Mouse (Mus musculus): ENCODE results near the gene Mta2. TPM values are rescaled to one million over a fixed set of nuclear protein-coding genes. Genes with fewer than 3 reads are reported as not detected.

Gene Mta2
- polyA plus RNA-seq, 1 experiment from 2014 or later: 126 TPM

DNA sequence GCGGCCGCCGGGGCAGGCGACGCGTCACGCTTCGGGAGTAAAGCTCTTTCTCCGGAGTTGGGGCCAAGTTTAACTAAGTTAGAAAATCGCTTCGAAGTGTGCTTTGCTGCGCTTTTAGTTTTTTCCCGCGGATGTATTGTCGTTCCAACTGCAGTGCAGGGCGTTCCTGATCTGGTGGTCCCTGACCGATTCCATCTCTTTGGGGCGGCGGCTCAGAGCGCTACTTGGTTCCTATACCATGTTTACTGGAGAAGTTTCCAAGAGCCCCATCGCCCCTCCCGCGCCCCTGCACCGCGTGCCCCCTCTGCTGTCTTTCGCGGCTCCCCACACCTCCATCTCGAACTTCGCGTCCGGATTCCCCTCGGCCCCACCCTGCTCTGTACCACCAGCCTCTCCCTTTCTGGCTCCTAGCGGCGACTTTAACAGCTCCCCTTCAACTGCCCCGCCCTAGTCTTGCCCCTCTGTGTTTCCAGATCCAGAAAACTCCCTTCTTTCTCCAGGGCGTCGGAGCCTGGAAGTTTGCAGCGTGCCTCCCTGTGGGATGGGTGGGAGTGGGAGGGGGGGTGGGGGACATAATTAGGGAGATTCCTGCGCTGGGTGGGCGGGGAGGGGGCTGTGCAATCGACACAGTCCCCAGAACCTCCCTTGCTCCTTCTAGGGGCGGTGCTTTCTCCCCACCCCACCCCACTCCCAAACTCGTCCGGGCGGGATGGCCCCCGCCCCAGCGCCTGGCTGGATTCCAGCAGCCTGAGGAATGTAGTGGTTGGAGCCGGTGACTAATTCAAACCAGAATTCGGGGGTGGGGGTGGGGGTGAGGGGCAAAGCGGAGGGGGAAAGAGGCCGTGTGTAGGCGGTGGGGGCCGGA, 48.1 kb downstream of the Mta2 start:
- Histone ChIP-seq H3K36me3 (no peaks in the 10 kb centered on the region), H3K4me2 (peak overlapping the region; percentile 68), H3K4me3 (peak overlapping the region; percentile 46), H3K27ac (replicated peaks) (peak overlapping the region; percentile 20), H3K9ac (peak overlapping the region; percentile 73), H3K27me3 (peaks cover 57% of the 10 kb centered on the region), H3K4me1 (replicated peaks) (peaks cover 44% of the 10 kb centered on the region), H3K9me3 (no peaks in the 10 kb centered on the region)
- peak; percentile 68 for ATAC-seq (ENCODE audit: low read depth)
- under 1% methylated on average over 53 of the region's 53 CpGs for WGBS

DNA sequence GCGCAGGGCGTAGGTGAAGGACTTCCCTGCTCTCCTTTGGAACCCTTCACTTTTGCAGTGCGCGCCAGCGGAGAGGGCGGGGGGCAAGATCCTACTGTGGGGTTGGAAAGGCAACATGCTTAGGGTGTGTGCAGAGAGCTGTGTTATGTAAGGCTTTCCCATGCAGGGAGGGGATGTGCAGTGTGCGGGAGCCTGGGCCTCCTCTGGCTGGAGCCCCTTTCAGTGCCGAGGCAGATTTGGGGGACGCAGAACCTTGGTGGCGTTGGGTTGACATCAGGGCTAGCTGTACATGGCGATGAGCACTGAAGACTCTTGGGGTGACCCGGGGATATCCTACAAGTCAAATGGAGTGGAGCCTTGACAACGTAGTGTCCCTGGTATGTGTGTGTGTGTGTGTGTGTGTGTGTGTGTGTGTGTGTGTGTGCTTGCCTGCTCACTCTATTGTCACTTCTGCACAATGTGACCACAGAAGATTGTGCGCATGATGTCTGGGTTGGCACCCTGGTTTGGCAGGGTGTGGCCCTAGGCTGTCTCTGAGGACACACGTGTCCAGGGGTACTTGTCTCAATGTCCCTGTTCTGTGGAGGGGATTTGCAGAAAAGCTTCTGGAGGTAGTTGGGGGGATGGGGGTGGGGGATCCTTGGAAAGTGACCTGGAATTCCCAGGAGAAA, 48.9 kb downstream of the Mta2 start:
- peaks cover 37% of the 10 kb centered on the region for H3K4me1 ChIP-seq (replicated peaks)
- H3K27ac ChIP-seq (replicated peaks): peak overlapping the region; percentile 20; the same call in 1 of the 2 replicates
- peak overlapping the region; percentile 68 for H3K4me2 ChIP-seq
- peak overlapping the region; percentile 73 for H3K9ac ChIP-seq
- ATAC-seq (ENCODE audit: low read depth): peak; percentile 66
- no peaks in the 10 kb centered on the region for H3K9me3 ChIP-seq
- H3K36me3 ChIP-seq: no peaks in the 10 kb centered on the region
- H3K27me3 ChIP-seq: peaks cover 57% of the 10 kb centered on the region
- WGBS: 17% methylated on average over 15 of the region's 15 CpGs
- peak overlapping the region; percentile 46 for H3K4me3 ChIP-seq

DNA sequence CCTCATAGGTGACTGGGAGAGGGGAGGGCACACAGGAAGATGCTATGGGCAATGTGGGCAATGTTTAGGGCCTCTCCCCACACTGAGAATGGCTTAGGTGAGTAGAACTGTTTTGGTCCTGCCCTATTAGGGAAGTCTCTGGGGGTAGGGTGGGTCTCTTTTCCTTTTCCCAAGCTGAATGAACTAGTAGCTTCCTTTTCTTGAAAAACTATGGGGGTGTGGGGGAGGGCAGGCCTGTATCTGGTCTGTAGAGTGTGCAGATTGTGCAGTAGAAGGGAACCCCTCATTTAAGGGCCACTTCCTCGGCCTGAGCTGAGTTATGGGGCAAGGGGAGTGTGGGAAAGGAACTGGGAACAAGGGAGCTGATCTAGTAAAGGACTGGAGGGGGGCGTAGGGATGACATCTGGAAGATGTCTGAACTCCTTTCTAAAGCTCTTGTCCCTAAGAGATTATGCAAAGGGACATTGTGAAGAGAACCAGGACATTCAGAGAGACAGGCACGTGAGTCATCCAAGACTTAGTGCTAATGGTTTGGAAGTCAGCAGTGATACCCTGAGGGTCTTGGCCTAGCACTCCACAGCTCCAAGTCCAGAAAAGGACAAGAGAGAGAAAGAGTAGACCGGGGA, 49.7 kb downstream of the Mta2 start:
- no peaks in the 10 kb centered on the region for H3K9me3 ChIP-seq
- H3K27me3 ChIP-seq: peaks cover 57% of the 10 kb centered on the region
- peaks cover 34% of the 10 kb centered on the region for H3K4me1 ChIP-seq (replicated peaks)

DNA sequence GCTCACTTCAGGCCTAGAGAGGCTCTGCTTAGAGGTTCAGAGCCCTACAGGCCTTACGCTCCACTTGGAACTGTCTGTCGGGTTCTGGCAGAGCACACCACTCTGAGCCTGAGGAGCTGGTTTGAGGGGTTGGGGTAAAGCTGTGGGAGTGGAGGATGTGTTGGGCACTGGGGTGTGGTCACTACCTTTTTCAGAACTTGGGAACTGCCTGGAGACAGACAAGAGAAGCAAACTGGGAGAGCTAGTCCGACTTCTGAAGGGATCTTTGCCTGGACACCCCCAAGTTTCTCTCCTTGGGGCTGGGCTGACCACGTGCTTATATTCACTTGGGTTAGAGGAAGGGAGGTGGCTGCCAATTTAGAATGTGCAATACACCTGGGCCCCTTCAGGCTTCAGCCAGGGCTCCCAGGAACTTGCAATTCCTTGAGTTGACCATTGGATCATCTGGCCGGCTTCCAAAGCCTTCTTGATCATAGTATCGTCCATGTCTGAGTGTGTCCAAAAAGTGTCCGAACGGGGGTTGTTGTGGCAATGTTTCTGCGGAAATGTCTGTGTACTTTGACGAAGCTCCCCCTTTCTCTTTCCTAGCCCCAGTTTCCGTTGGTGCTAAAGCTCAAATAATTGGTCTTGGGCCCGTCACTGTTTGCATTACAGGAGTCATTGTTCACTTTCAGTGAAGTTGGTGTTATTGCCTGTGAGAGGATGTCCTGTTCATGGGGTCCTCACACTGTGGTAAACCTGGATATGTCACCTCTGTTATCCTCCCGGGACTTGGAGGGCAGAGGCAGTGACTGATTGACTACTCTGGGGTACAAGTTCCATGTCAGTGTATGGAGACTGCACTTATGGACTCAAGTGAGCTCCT, 50.4 kb downstream of the Mta2 start:
- no peaks in the 10 kb centered on the region for H3K36me3 ChIP-seq
- H3K9ac ChIP-seq: 0 out of 2 replicates have a peak overlapping the region, but pooled peaks have one; percentile 31
- H3K4me1 ChIP-seq (replicated peaks): peaks cover 35% of the 10 kb centered on the region
- 0 out of 2 replicates have a peak overlapping the region, but pooled peaks have one; percentile 0 for H3K27ac ChIP-seq (replicated peaks)
- H3K4me3 ChIP-seq: no peak overlapping the region
- H3K27me3 ChIP-seq: peaks cover 56% of the 10 kb centered on the region
- no peaks in the 10 kb centered on the region for H3K9me3 ChIP-seq
- ATAC-seq (ENCODE audit: low read depth): no peak
- WGBS: 82% methylated on average over 13 of the region's 13 CpGs
- H3K4me2 ChIP-seq: peak overlapping the region; percentile 68

More for the DNA sequence above, 49.7 kb downstream of the Mta2 start:
- ATAC-seq (ENCODE audit: low read depth): no peak
- peak overlapping the region; percentile 68 for H3K4me2 ChIP-seq
- WGBS: 79% methylated on average over 4 of the region's 4 CpGs
- no peaks in the 10 kb centered on the region for H3K36me3 ChIP-seq
- 0 out of 2 replicates have a peak overlapping the region, but pooled peaks have one; percentile 0 for H3K27ac ChIP-seq (replicated peaks)
- H3K4me3 ChIP-seq: 0 out of 2 replicates have a peak overlapping the region, but pooled peaks have one; percentile 4
- H3K9ac ChIP-seq: no peak overlapping the region

DNA sequence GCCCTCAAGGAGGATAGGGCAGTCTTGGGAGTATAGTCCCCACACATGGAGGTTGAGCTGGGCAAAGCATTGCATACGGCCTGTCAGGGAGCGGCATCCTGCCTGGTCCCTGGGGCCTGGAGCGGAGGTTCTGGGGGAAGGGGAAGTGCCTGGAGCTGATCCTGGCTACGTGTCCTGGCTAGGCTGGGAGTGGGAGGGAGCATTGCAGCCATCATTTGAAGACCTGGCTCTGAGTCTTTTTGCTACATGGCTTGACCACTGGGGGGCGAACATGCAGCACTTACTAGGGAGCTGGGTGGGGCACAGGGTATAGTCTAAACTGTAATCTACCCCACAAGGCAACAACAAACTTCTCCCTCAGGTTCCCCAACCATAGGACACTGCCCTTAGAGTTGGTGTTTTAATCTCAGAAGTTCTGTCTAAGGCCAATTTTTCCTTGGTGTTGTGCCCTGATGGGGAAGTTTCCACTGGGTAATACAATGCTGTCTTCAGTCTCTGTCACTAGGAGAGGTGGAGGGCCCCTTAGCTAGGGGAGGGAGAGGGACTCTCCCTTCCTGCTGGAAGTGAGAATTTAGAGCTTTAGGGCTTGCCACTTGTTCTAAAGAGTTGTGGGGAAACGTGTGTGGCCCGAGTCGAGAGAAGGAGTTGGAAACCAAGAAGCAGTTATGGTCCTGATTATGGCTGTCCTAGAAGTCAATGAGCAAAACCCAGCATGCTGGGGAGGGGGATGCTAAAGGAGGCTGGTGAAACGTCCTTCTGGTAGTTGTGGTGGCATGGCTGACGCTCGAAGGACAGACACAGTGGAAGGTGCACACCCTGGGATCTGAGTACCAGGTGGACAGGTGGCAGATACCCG, 51.3 kb downstream of the Mta2 start:
- H3K9me3 ChIP-seq: no peaks in the 10 kb centered on the region
- peak overlapping the region; percentile 25 for H3K4me2 ChIP-seq
- peaks cover 42% of the 10 kb centered on the region for H3K4me1 ChIP-seq (replicated peaks)
- H3K27ac ChIP-seq (replicated peaks): no peak overlapping the region
- no peaks in the 10 kb centered on the region for H3K36me3 ChIP-seq
- H3K27me3 ChIP-seq: peaks cover 47% of the 10 kb centered on the region
- no peak for ATAC-seq (ENCODE audit: low read depth)
- no peak overlapping the region for H3K4me3 ChIP-seq
- H3K9ac ChIP-seq: 0 out of 2 replicates have a peak overlapping the region, but pooled peaks have one; percentile 31
- 32% methylated on average over 12 of the region's 12 CpGs for WGBS

DNA sequence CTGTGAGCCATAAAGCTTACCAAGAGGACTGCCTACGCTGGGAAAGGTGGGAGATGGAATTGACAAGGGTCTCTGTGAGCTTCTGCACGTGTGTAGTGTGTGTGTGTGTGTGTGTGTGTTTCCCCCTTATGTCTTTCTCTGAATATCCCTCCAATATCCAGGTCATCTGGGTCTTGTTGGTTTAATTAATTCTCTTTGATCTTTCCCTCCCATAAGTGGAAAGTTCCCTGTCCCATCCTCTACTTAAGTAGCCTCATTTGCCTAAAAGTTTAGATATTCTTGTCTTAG, 51.9 kb downstream of the Mta2 start:
- no peak overlapping the region for H3K27ac ChIP-seq (replicated peaks)
- H3K4me2 ChIP-seq: no peak overlapping the region
- no peaks in the 10 kb centered on the region for H3K9me3 ChIP-seq
- H3K4me1 ChIP-seq (replicated peaks): peaks cover 42% of the 10 kb centered on the region
- peaks cover 42% of the 10 kb centered on the region for H3K27me3 ChIP-seq
- H3K9ac ChIP-seq: no peak overlapping the region
- no peak for ATAC-seq (ENCODE audit: low read depth)
- 46% methylated on average over 2 of the region's 2 CpGs for WGBS
- no peaks in the 10 kb centered on the region for H3K36me3 ChIP-seq
- H3K4me3 ChIP-seq: no peak overlapping the region

DNA sequence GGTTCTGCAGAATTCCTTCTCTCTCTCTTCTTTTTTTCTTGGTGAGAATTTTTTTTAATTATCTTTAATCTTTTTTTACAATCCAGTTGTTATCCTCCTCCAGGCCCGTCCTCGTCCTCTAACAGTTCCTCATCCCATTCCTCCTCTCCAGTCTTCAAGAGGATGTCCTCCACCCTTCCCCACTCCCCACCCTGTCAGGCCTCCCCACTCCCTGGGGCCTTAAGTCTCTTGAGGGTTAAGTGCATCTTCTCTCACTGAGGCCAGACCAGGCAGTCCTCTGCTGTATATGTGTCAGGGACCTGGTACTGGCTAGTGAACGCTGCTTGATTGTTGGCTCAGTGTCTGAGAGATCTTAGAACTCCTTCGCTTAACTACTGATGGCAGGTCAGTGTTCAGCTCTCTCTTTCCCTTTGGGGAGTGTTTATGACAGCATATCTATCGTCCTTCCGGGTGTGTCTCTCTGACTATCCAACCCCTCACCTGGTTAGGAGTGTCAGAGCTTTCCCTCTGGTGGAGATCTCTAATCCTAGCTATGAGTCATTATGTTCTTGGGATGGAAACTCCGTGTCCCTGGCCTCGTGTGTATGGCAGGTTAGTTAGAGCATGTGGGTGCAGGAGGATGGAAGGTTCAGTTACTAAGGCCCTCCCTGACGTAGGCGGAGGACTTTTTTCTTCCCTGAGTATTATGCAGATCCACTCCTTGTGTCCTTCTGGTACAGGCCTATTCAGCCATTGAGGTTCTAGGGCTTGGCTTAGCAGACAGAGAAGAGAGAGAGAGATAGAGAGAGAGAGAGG, 53.3 kb downstream of the Mta2 start:
- H3K36me3 ChIP-seq: no peaks in the 10 kb centered on the region
- peaks cover 28% of the 10 kb centered on the region for H3K4me1 ChIP-seq (replicated peaks)
- H3K4me3 ChIP-seq: no peak overlapping the region
- H3K4me2 ChIP-seq: no peak overlapping the region
- no peaks in the 10 kb centered on the region for H3K9me3 ChIP-seq
- 82% methylated on average over 10 of the region's 10 CpGs for WGBS
- H3K27me3 ChIP-seq: peaks cover 27% of the 10 kb centered on the region
- no peak overlapping the region for H3K9ac ChIP-seq
- no peak for ATAC-seq (ENCODE audit: low read depth)
- no peak overlapping the region for H3K27ac ChIP-seq (replicated peaks)

DNA sequence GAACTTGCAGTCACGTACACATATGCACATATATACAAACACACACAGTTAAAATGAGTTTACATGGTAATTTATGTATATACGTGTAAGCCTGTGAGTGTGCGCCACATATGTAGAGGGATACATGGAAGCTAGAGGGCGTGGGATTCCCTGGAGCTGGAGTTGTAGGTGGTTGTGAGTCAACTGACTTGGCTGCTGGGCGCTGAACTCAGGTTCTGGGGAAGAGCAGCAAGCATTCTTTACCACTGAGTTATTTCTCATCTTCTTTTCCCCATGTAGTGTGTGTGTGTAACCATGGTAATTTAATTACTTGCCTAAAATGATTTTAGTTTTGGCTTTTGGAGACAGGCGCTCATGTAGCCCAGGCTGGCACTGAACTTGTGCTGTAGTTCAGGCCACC, 54.9 kb downstream of the Mta2 start:
- no peaks in the 10 kb centered on the region for H3K9me3 ChIP-seq
- peaks cover 14% of the 10 kb centered on the region for H3K4me1 ChIP-seq (replicated peaks)
- no peak overlapping the region for H3K4me2 ChIP-seq
- H3K27ac ChIP-seq (replicated peaks): no peak overlapping the region
- H3K4me3 ChIP-seq: no peak overlapping the region
- no peaks in the 10 kb centered on the region for H3K36me3 ChIP-seq
- 88% methylated on average over 6 of the region's 6 CpGs for WGBS
- H3K9ac ChIP-seq: no peak overlapping the region
- H3K27me3 ChIP-seq: peaks cover 11% of the 10 kb centered on the region
- no peak for ATAC-seq (ENCODE audit: low read depth)

DNA sequence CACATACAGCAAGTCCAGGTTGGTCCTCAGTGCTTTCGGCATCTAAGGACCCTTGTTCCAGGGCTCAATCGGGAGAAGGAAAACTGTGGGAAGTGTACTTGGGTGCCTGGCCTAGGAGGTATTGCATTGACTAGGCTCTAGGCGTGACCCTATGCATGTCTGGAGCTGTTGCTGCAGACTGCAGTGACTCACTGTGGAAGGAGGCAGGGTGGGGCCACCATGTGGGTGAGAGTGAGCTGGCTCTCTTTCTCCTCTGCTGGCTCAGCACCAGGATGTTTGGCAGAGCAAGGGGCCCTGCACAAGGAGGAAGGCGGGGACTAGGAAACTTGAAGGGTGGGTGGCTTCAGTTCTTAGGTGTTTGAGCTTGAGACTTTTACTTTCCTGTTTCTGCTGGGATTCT, 55.9 kb downstream of the Mta2 start:
- ATAC-seq (ENCODE audit: low read depth): peak; percentile 59; the same call in 1 of the 2 replicates
- Histone ChIP-seq H3K9me3 (no peaks in the 10 kb centered on the region), H3K4me2 (no peak overlapping the region), H3K36me3 (no peaks in the 10 kb centered on the region), H3K27ac (replicated peaks) (no peak overlapping the region), H3K4me3 (no peak overlapping the region), H3K4me1 (replicated peaks) (peaks cover 11% of the 10 kb centered on the region), H3K27me3 (0 out of 2 replicates have a peak, but pooled peaks cover 2% of the 10 kb centered on the region), H3K9ac (no peak overlapping the region)
- WGBS: 66% methylated on average over 4 of the region's 4 CpGs

DNA sequence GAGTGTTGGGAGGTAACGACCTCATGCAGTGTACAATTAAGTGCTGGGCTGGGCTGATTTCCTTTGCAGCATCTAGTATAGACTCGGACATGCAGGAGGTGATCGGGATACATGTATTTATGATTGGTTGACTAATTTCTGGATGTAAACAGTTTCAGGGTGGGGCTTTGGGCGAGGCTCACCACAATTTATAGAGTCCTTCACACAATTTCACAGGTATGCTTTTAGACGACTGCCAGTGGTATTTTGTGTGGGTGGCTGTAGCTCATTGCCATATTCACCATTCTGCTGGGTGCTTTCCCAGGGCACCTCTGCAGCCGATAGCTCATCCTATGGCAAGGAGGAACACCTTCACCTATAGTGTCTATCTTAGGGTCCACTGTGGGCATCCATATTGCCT, 56.9 kb downstream of the Mta2 start:
- Histone ChIP-seq H3K9ac (no peak overlapping the region), H3K36me3 (no peaks in the 10 kb centered on the region), H3K27ac (replicated peaks) (no peak overlapping the region), H3K9me3 (no peaks in the 10 kb centered on the region), H3K27me3 (no peaks in the 10 kb centered on the region), H3K4me1 (replicated peaks) (0 out of 2 replicates have a peak, but pooled peaks cover 8% of the 10 kb centered on the region), H3K4me2 (no peak overlapping the region), H3K4me3 (no peak overlapping the region)
- WGBS: 86% methylated on average over 6 of the region's 6 CpGs
- no peak for ATAC-seq (ENCODE audit: low read depth)
